Mouse (Mus musculus): ENCODE results near the gene Strn3. TPM values are rescaled to one million over a fixed set of nuclear protein-coding genes. Genes with fewer than 3 reads are reported as not detected.

The Strn3 gene
- 230 TPM for polyA plus RNA-seq (2014; fragmentation: Illumina TruSeq; extraction: RNeasy Lipid Tissue Mini Kit (QIAGEN cat#74804))

DNA sequence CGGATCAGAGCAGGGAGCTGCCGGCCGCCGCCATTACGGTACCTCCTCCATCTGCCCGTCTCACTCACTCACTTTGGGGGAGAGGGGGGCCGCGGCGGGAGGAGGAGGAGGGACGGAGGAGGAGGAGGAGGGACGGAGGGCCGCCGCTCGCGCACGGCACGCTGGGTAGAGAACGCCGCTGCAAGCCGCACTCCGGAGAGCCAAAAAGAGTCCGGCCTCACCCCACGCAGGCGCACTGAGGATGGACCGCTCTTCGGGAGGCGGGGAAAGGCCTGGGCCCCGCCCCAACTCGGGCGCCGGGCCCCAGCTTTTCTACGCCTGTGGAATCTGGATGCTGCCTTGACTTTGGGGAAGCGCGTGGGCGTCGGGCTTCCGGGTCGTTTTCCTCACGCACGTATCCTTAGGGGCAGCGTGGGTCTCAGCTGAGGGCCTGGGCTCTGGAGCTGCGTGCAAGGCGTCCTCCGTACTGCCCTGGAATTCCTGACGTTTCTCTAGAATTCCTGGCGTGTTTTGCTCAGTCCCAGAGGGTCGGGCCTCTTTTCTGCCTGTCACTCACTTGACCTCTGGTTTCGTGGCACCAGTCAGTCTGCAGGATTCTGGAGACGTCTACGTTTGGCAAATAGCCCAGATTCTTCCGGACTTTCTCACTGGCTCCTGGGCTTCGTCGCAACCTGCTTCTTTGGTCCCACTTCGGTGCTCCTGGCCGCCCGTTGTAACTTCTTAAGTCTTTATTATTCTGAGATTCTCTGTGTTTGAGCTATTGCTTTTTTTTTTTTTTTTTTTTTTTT, at the start of gene Strn3:
Gene Strn3 (minus strand): TSS at position 53 of the 788 bp plus-strand sequence.

DNA sequence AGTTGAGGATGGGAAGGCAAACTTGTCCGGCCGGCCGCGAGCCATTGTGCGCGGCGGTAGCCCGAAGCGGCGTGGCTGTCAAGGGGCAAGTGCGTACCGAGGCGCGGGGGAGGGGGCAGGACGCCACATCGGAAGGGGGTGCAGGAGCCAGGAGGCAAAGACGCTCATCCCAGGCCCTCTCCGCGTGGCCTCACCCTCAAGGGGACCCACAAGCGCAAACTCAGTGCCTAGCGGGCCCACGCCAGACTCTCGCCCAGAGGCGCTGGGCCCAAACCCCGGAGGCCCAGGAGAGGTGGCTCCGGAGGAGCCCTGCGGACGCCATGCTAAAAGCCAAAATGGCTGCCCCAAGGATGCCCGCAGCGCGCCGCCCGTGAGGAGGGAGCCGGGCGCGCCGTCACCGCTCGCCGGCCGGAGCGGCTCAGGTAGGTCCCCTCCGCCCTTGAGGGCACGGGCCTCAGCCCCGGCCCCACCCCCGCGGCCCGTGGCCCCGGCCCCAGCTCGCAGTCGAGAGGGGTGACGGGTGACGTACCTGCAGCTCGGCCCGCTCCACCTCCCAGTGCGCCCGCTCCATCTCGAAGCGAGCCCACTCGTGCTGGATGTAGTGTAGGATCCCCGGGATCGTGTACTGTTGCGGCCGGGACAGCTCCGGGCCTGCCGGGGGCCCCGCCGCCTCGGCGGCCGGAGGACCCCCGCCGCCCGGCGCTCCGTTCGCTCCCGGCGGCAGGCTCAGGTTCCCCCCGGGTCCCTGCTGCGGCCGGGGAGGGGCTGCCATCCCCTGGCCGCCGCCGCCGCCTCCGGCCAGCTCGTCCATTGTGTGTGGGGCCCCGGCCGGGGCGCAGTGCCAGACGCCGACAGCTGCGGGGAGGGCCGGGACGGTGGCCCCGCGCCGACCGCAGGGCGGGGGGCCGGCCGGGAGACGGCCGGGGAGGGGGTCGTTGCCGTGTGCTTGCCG, 528 bp downstream of the Strn3 start, which contains the start of gene Ap4s1:
Gene Ap4s1 (plus strand): TSS at position 141 of the 952 bp plus-strand sequence.

DNA sequence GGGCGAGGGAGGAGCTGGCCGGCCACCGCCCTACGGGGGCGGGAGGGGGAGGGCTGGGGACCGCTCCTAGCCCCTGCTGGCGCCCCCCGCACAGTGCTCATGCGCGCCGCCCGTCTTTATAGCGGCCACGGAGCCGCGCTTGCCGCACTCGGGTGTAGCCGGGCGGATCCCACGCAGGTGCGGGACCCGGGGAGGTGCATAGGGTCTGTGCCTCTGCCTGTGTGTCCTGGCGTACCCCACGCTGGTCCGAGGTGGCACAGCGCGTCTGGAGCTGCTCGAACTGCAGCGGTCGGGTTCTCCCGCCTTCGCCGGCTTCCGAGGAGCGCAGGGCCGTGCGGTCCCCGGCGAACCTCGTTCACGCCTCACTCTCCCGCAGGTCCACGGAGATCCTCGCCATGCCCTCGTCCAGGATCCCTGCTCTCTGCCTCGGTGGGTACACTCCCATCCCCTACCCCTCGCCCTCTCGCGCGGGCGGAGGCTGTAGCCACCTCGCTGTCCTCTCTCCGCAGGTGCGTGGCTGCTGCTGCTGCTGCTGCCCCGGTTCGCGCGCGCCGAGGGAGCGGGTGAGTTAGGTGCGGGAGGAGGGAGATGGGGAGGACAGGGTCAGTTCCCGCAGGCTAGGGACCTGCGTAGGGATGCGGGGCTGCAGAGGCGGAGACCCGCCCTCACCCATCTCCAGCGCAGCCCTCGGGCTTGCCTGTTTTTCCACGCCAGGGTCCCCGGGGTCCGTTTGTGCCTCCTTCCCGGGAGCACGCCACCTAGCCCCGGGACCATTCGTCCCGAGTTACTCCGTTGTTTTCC, 98.3 kb downstream of the Strn3 start, which contains the start of gene Coch:
Gene Coch (plus strand): TSS at position 113 of the 801 bp plus-strand sequence.

Other genes starting within 250 kb of the Strn3 start
- gene Coch, start 98.6 kb downstream of the Strn3 start, polyA plus RNA-seq (2014; fragmentation: Illumina TruSeq; extraction: RNeasy Lipid Tissue Mini Kit (QIAGEN cat#74804)): 21.1 TPM
- 62.8 TPM for gene Ap4s1, start 864 bp downstream of the Strn3 start, polyA plus RNA-seq (2014; fragmentation: Illumina TruSeq; extraction: RNeasy Lipid Tissue Mini Kit (QIAGEN cat#74804))
- gene Hectd1, start 137.6 kb upstream of the Strn3 start, polyA plus RNA-seq (2014; fragmentation: Illumina TruSeq; extraction: RNeasy Lipid Tissue Mini Kit (QIAGEN cat#74804)): 138 TPM

Measured in ovary, adult 10 weeks (tissue).